Mouse (Mus musculus): Measurements from ENCODE around the gene Syne1. TPM values are rescaled to one million over a fixed set of nuclear protein-coding genes. Genes with fewer than 3 reads are reported as not detected.
A peak's percentile ranks its signal among the peaks of the same experiment; 100 is the strongest.

The Syne1 gene
- total and polyA plus RNA-seq, 3 experiments, result 5.3 to 6.8 TPM; not detected in 1

DNA sequence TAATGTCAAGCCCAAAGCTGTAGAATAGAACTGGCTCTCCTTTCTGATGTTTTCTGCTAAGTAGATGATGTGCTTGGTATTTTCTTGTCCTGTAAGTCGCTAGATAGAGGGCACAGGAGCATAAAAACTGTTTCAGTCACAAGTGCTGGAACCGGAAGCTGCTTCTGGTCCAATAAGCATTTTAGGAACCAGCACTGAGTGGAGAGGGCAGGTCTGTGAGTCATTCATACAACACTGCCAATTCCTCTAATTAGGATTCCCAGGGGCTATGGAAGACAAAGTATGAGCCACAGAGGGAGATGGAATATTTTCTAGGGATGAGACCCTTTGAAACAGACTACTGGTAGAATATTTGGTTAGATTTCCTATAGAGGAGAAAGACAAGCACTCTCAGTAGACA lies 53.4 kb downstream of the Syne1 start:
- H3K27me3 ChIP-seq (ENCODE audit: control insufficient read depth in 1 of 2, insufficient read depth in 2 of 2, low read length in 2 of 2), result peaks cover 0 to 2% of the 10 kb centered on the region in 2 experiments; a peak in 2 of 4 replicates
- no peaks in the 10 kb centered on the region for H3K9me3 ChIP-seq (replicated peaks; ENCODE audit: insufficient read depth, low read length)
- H3K27ac ChIP-seq (ENCODE audit: control insufficient read depth, low read depth, low read length), result no peak overlapping the region
- TF ChIP-seq E2F4 (IDR thresholded peaks at IDR 0.05; ENCODE audit: borderline replicate concordance, low read depth, low read length), result no peak
- no peak for TF ChIP-seq ELF1 (IDR thresholded peaks at IDR 0.05; ENCODE audit: low read depth, low read length)
- no peak for TF ChIP-seq UBTF (IDR thresholded peaks at IDR 0.05; ENCODE audit: borderline replicate concordance, insufficient read depth, low read depth, low read length)
- TF ChIP-seq ZMIZ1 (IDR thresholded peaks at IDR 0.05; ENCODE audit: low read depth, low read length), result no peak
- no peak overlapping the region for H3K4me3 ChIP-seq (ENCODE audit: control insufficient read depth in 1 of 2, insufficient read depth in 1 of 2, low read depth in 2 of 2, low read length in 2 of 2)
- H3K9ac ChIP-seq (ENCODE audit: control insufficient read depth, low read depth, low read length, poor library complexity, severe bottlenecking), result no peak overlapping the region
- H3K79me2 ChIP-seq (ENCODE audit: control insufficient read depth, insufficient read depth, low read length, poor library complexity), result no peaks in the 10 kb centered on the region
- H3K4me1 ChIP-seq (ENCODE audit: control insufficient read depth in 1 of 2, insufficient read depth in 2 of 2, low read length in 2 of 2), result no peaks in the 10 kb centered on the region
- no peak for DNase-seq (ENCODE audit: low read depth, low spot score)
- H3K36me3 ChIP-seq (ENCODE audit: control insufficient read depth in 1 of 2, insufficient read depth in 2 of 2, low read length in 2 of 2), result no peaks in the 10 kb centered on the region

DNA sequence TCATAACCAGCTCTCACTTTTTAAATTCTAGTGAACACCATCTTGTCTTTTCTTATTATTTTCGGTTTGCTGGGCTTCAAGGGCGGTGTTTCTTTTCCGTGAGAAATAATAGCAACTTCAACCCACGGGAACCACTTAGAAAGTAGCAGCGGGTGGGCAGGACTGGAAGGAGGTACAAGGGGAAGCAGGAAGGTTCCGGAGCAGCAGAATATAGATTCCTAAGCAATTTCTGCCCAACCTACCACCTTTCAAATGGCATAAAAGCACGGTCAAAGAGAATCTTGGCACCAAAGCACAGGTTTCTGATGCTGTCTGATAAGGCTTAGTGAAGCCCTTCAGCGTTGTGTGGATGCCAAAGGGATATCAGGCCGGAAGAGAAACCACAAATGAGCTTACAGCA lies 60.2 kb downstream of the Syne1 start:
- Histone ChIP-seq H3K27me3 (ENCODE audit: control insufficient read depth in 1 of 2, insufficient read depth in 2 of 2, low read length in 2 of 2) (peaks cover 0 to 1% of the 10 kb centered on the region in 2 experiments; a peak in 2 of 4 replicates), H3K9ac (ENCODE audit: control insufficient read depth, low read depth, low read length, poor library complexity, severe bottlenecking) (no peak overlapping the region), H3K27ac (ENCODE audit: control insufficient read depth, low read depth, low read length) (no peak overlapping the region), H3K4me3 (ENCODE audit: control insufficient read depth in 1 of 2, insufficient read depth in 1 of 2, low read depth in 2 of 2, low read length in 2 of 2) (no peak overlapping the region), H3K36me3 (ENCODE audit: control insufficient read depth in 1 of 2, insufficient read depth in 2 of 2, low read length in 2 of 2) (no peaks in the 10 kb centered on the region), H3K9me3 (replicated peaks; ENCODE audit: insufficient read depth, low read length) (no peaks in the 10 kb centered on the region), H3K4me1 (ENCODE audit: control insufficient read depth in 1 of 2, insufficient read depth in 2 of 2, low read length in 2 of 2) (no peaks in the 10 kb centered on the region), H3K79me2 (ENCODE audit: control insufficient read depth, insufficient read depth, low read length, poor library complexity) (no peaks in the 10 kb centered on the region)
- no peak for DNase-seq (ENCODE audit: low read depth, low spot score)
- TF ChIP-seq HCFC1 (IDR thresholded peaks at IDR 0.05; ENCODE audit: low read depth, low read length) (no peak), USF1 (IDR thresholded peaks at IDR 0.05; ENCODE audit: low read depth, low read length) (no peak), BHLHE40 (IDR thresholded peaks at IDR 0.05; ENCODE audit: borderline replicate concordance, low read depth, low read length) (no peak), SMC3 (IDR thresholded peaks at IDR 0.05; ENCODE audit: low read depth, low read length) (no peak), NELFE (IDR thresholded peaks at IDR 0.05; ENCODE audit: low read depth, low read length) (no peak)

DNA sequence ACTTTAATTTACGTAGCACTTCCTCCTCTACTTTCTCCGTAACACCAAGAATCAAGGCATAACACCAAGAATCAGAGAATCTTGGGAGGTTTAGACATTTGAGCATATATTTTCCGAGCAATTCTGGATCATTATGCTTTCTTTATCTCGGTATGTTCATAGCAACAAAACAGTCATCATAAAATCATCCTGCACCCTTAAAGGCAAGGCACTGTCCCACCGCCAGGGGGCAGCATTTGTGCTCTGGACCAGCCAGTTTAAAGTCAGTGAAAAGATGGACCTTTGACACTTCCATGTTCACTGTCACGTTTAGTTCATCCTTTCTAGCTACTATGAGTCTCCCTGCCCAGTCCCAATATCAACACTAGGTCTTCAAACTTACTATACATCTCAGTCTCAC lies 61.3 kb downstream of the Syne1 start:
- Histone ChIP-seq H3K27me3 (ENCODE audit: control insufficient read depth in 1 of 2, insufficient read depth in 2 of 2, low read length in 2 of 2) (peaks cover 0 to 1% of the 10 kb centered on the region in 2 experiments; a peak in 1 of 4 replicates), H3K4me3 (ENCODE audit: control insufficient read depth in 1 of 2, insufficient read depth in 1 of 2, low read depth in 2 of 2, low read length in 2 of 2) (no peak overlapping the region), H3K9ac (ENCODE audit: control insufficient read depth, low read depth, low read length, poor library complexity, severe bottlenecking) (no peak overlapping the region), H3K4me1 (ENCODE audit: control insufficient read depth in 1 of 2, insufficient read depth in 2 of 2, low read length in 2 of 2) (no peaks in the 10 kb centered on the region), H3K79me2 (ENCODE audit: control insufficient read depth, insufficient read depth, low read length, poor library complexity) (no peaks in the 10 kb centered on the region), H3K27ac (ENCODE audit: control insufficient read depth, low read depth, low read length) (no peak overlapping the region), H3K36me3 (ENCODE audit: control insufficient read depth in 1 of 2, insufficient read depth in 2 of 2, low read length in 2 of 2) (no peaks in the 10 kb centered on the region), H3K9me3 (replicated peaks; ENCODE audit: insufficient read depth, low read length) (no peaks in the 10 kb centered on the region)
- TF ChIP-seq CTCF (IDR thresholded peaks at IDR 0.05 in 2 of 3, conservative IDR thresholded peaks at IDR 0.05 in 1 of 3; ENCODE audit: control insufficient read depth in 1 of 3, insufficient read depth in 1 of 3, low read depth in 2 of 3, low read length in 3 of 3, poor library complexity in 1 of 3, severe bottlenecking in 1 of 3) (peak; percentile 70 to 90 (median 78)), MXI1 (IDR thresholded peaks at IDR 0.05; ENCODE audit: low read depth, low read length) (no peak), SMC3 (IDR thresholded peaks at IDR 0.05; ENCODE audit: low read depth, low read length) (peak; percentile 67), RAD21 (IDR thresholded peaks at IDR 0.05; ENCODE audit: low read depth, low read length) (peak; percentile 28)
- peak; percentile 51 for DNase-seq (ENCODE audit: low read depth, low spot score)

All from MEL (cell line).